In the genomic region with DNA sequence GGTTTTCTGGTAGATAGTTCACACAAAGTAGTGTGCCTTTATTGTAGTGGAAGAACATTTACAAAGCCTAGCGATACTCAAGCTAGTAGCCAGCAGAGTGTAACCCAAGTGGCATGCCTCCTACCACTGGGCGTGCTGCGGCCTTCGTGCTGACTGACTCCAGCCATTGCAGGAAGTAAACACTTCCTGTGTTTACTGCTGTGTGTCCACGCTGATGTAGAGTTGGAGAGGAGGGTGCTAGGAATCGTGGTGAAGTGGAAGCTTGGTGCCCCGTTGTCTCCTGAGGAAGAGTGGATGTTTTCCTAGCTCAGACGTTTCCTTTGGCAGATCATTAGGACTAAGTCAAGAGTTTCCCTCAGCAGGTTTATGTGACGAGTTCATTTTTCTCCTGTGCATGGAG, we compare ENCODE assay signal across 20 mouse cellular contexts. TPM values are rescaled to one million over a fixed set of nuclear protein-coding genes. Genes with fewer than 3 reads are reported as not detected.
DNase-seq lines count a peak whose midpoint lies in the region; ATAC-seq and TF ChIP-seq lines count a peak whose summit lies in the region.
"Had no signal": no experiment of that assay in that cellular context is flagged by ENCODE, and none has a peak within 500 bp of the region (broad histone marks: within the 10 kb centered on the region; RNA-seq: fewer than 3 reads in every experiment).

No protein-coding gene starts in this region.

- TF ChIP-seq POLR2A in heart, adult 2 months (IDR thresholded peaks at IDR 0.05; ENCODE audit: insufficient read depth, low read depth, low read length) = no peak

- intact Hi-C loops in heart, adult 2 months (cut with DNase I) = loop anchor here (10.0 kb wide), 1 partner anchor 201 kb away; the partner anchor contains the start of gene Wnt7b

- TF ChIP-seq CTCF in heart, adult 2 months (IDR thresholded peaks at IDR 0.05) = peak; percentile 29
- TF ChIP-seq CTCF in stomach, postnatal 0 days (IDR thresholded peaks at IDR 0.05; ENCODE audit: low read depth) = no peak

- 0 out of 2 replicates have a peak, but pooled peaks cover 1% of the 10 kb centered on the region for H3K79me2 ChIP-seq in heart, adult 2 months (replicated peaks; ENCODE audit: control insufficient read depth, insufficient read depth, low read length)

- no peak overlapping the region for H3K27ac ChIP-seq in heart, adult 2 months
- no peak overlapping the region for H3K27ac ChIP-seq in heart, embryonic 11.5 days (ENCODE audit: low read depth, low read length)
- peak overlapping the region; percentile 51 for H3K27ac ChIP-seq in lung, embryonic 16.5 days (ENCODE audit: low read length)
- H3K27ac ChIP-seq in stomach, postnatal 0 days (replicated peaks) = 0 out of 2 replicates have a peak overlapping the region, but pooled peaks have one; percentile 1
- H3K27ac ChIP-seq: forebrain, embryonic 13.5 days; heart, embryonic 10.5 days; hindbrain, embryonic 12.5 days; macrophage; midbrain, embryonic 12.5 days had no signal

- WGBS in heart, adult 2 months = 52% methylated on average over 9 of the region's 9 CpGs
- 59% methylated on average over 9 of the region's 9 CpGs for WGBS in heart, embryonic 11.5 days (ENCODE audit: insufficient replicate concordance)
- 47% methylated on average over 9 of the region's 9 CpGs for WGBS in lung, embryonic 16.5 days
- WGBS in stomach, postnatal 0 days = 74% methylated on average over 9 of the region's 9 CpGs

- no peaks in the 10 kb centered on the region for H3K27me3 ChIP-seq in heart, adult 2 months (ENCODE audit: control insufficient read depth, insufficient read depth, low read length)
- H3K27me3 ChIP-seq in heart, embryonic 11.5 days (ENCODE audit: control insufficient read depth, insufficient read depth, low read length) = no peaks in the 10 kb centered on the region
- H3K27me3 ChIP-seq in megakaryocyte, embryonic 14.5 days (replicated peaks) = no peaks in the 10 kb centered on the region
- no peaks in the 10 kb centered on the region for H3K27me3 ChIP-seq in lung, embryonic 16.5 days (ENCODE audit: control insufficient read depth, insufficient read depth, low read depth, low read length)
- H3K27me3 ChIP-seq in stomach, postnatal 0 days (ENCODE audit: control insufficient read depth, insufficient read depth, low read length) = no peaks in the 10 kb centered on the region
- H3K27me3 ChIP-seq: forebrain, embryonic 13.5 days; hindbrain, embryonic 12.5 days; midbrain, embryonic 12.5 days had no signal

- no peak overlapping the region for H3K4me2 ChIP-seq in heart, embryonic 11.5 days
- no peak overlapping the region for H3K4me2 ChIP-seq in lung, embryonic 16.5 days (ENCODE audit: low read depth, low read length)
- H3K4me2 ChIP-seq in stomach, postnatal 0 days (replicated peaks; ENCODE audit: low read depth) = no peak overlapping the region
- H3K4me2 ChIP-seq: forebrain, embryonic 13.5 days; hindbrain, embryonic 12.5 days; midbrain, embryonic 12.5 days had no signal

- H3K4me1 ChIP-seq in heart, adult 2 months (ENCODE audit: control insufficient read depth, insufficient read depth, low read length) = no peaks in the 10 kb centered on the region
- H3K4me1 ChIP-seq in heart, embryonic 11.5 days (ENCODE audit: control insufficient read depth, insufficient read depth, low read length) = no peaks in the 10 kb centered on the region
- H3K4me1 ChIP-seq in megakaryocyte, embryonic 14.5 days = peaks cover 35% of the 10 kb centered on the region
- no peaks in the 10 kb centered on the region for H3K4me1 ChIP-seq in lung, embryonic 16.5 days (replicated peaks; ENCODE audit: control insufficient read depth, insufficient read depth, low read length)
- H3K4me1 ChIP-seq in stomach, postnatal 0 days (replicated peaks; ENCODE audit: control insufficient read depth, insufficient read depth) = no peaks in the 10 kb centered on the region
- H3K4me1 ChIP-seq: midbrain, embryonic 12.5 days had no signal

- no peaks in the 10 kb centered on the region for H3K36me3 ChIP-seq in heart, adult 2 months (ENCODE audit: control insufficient read depth, insufficient read depth, low read length)
- H3K36me3 ChIP-seq in heart, embryonic 11.5 days (ENCODE audit: control insufficient read depth, insufficient read depth, low read length) = peaks cover 11% of the 10 kb centered on the region; the same call in 1 of the 2 replicates
- peaks cover 84% of the 10 kb centered on the region for H3K36me3 ChIP-seq in megakaryocyte, embryonic 14.5 days (replicated peaks; ENCODE audit: low read length)
- peaks cover 18% of the 10 kb centered on the region for H3K36me3 ChIP-seq in lung, embryonic 16.5 days (ENCODE audit: control insufficient read depth, insufficient read depth, low read length)
- H3K36me3 ChIP-seq in stomach, postnatal 0 days (ENCODE audit: control insufficient read depth, insufficient read depth, low read length) = peaks cover 8% of the 10 kb centered on the region; the same call in 1 of the 2 replicates

- no peak overlapping the region for H3K9ac ChIP-seq in heart, adult 2 months (ENCODE audit: low read depth, low read length)
- no peak overlapping the region for H3K9ac ChIP-seq in heart, embryonic 11.5 days (ENCODE audit: low read depth, low read length)
- no peak overlapping the region for H3K9ac ChIP-seq in lung, embryonic 16.5 days (ENCODE audit: low read length)
- no peak overlapping the region for H3K9ac ChIP-seq in stomach, postnatal 0 days (ENCODE audit: low read length)
- H3K9ac ChIP-seq: forebrain, embryonic 13.5 days; hindbrain, embryonic 12.5 days; midbrain, embryonic 12.5 days had no signal

- H3K4me3 ChIP-seq in heart, adult 2 months = no peak overlapping the region
- no peak overlapping the region for H3K4me3 ChIP-seq in heart, embryonic 11.5 days (ENCODE audit: low read depth, low read length)
- peak overlapping the region; percentile 69 for H3K4me3 ChIP-seq in megakaryocyte, embryonic 14.5 days (replicated peaks)
- H3K4me3 ChIP-seq in lung, embryonic 16.5 days (ENCODE audit: low read length) = no peak overlapping the region
- no peak overlapping the region for H3K4me3 ChIP-seq in stomach, postnatal 0 days (ENCODE audit: low read depth, low read length)
- H3K4me3 ChIP-seq: forebrain, embryonic 13.5 days; heart, embryonic 10.5 days; hindbrain, embryonic 12.5 days; midbrain, embryonic 12.5 days had no signal

- no peak for DNase-seq in heart, adult 2 months
- no peak for DNase-seq in stomach, postnatal 0 days (ENCODE audit: low spot score)
- no peak for DNase-seq in retina, embryonic 14.5 days (ENCODE audit: low spot score)
- no peak for DNase-seq in adrenal gland, adult (ENCODE audit: inconsistent age in 2 of 2, low spot score in 1 of 2)
- DNase-seq: B cell, adult 2 months; cerebellum, adult 9-10 months; gastrocnemius, postnatal 36 days; heart, postnatal 10 days; liver; right cerebral cortex, adult 18-20 months; thymus, postnatal 25 days had no signal

- no peaks in the 10 kb centered on the region for H3K9me3 ChIP-seq in heart, embryonic 11.5 days (replicated peaks; ENCODE audit: control insufficient read depth, low read length)
- H3K9me3 ChIP-seq in megakaryocyte, embryonic 14.5 days = no peaks in the 10 kb centered on the region
- no peaks in the 10 kb centered on the region for H3K9me3 ChIP-seq in lung, embryonic 16.5 days (ENCODE audit: control insufficient read depth, low read length)
- H3K9me3 ChIP-seq in stomach, postnatal 0 days (ENCODE audit: control insufficient read depth, low read length) = no peaks in the 10 kb centered on the region
- H3K9me3 ChIP-seq: forebrain, embryonic 13.5 days; heart, embryonic 10.5 days; hindbrain, embryonic 12.5 days; midbrain, embryonic 12.5 days had no signal

- TF ChIP-seq EP300 in heart, adult 2 months (IDR thresholded peaks at IDR 0.05; ENCODE audit: insufficient read depth, low read depth, low read length) = no peak
- no peak for TF ChIP-seq EP300 in stomach, postnatal 0 days (optimal IDR thresholded peaks at IDR 0.05)

- no peak for ATAC-seq in heart, embryonic 11.5 days (replicated peaks; ENCODE audit: insufficient number of reproducible peaks, low FRiP score, low TSS enrichment)
- no peak for ATAC-seq in megakaryocyte, adult 5-6 weeks (ENCODE audit: poor library complexity, severe bottlenecking)
- peak; percentile 66 for ATAC-seq in lung, embryonic 16.5 days (ENCODE audit: low read depth)
- no peak for ATAC-seq in stomach, postnatal 0 days (ENCODE audit: low FRiP score, low TSS enrichment)
- ATAC-seq: forebrain, embryonic 13.5 days had no signal

RNA-seq across cellular contexts. Expression of gene Atxn10, which starts 47.4 kb away (rescaled TPM):
- 10 to 100 TPM; 71.7 to 82.6 TPM for total RNA-seq in heart, adult 2 months (2021)
- 52.9 and 73.7 TPM in 2 replicates for polyA plus RNA-seq in heart, adult 2 months (2012; rRNA removed)
- polyA plus RNA-seq in heart, embryonic 11.5 days (2014; fragmentation: Nextera tagmentation; extraction: Ambion mirVana) = 257 and 282 TPM in 2 replicates
- 85.4 and 97.0 TPM in 2 replicates for polyA plus RNA-seq in megakaryocyte, embryonic 14.5 days (2012; ENCODE audit: insufficient read depth, low replicate concordance)
- 167 and 180 TPM in 2 replicates for total RNA-seq in megakaryocyte, adult 5-6 weeks (2015)
- 103 and 104 TPM in 2 replicates for total RNA-seq in megakaryocyte, adult 5-6 weeks (2017)
- polyA plus RNA-seq in lung, embryonic 16.5 days (2015; fragmentation: Nextera tagmentation; extraction: Ambion mirVana) = 323 and 325 TPM in 2 replicates
- polyA plus RNA-seq in stomach, postnatal 0 days (2015; fragmentation: Nextera tagmentation; extraction: Ambion mirVana) = 124 TPM in 2 replicates

Comparison
In these comparisons a context has a peak if more than half of its experiments do, and no peak if none do; other contexts are left out.
1. H3K27ac ChIP-seq: peak in lung, embryonic 16.5 days (single experiment) and stomach, postnatal 0 days (single experiment); none in heart, adult 2 months (single experiment) and heart, embryonic 11.5 days (single experiment).